Mouse (Mus musculus) brain, embryonic 14.5 days (tissue): ENCODE results near the gene Plekha5.

Experiments used
- CTCF ChIP-seq: fragments of 200-500 bp; IDR thresholded peaks from 2 replicates; pipeline ENCODE4 v1.5.1; 2012; ENCODE audit warnings: inconsistent platforms, mild to moderate bottlenecking, moderate library complexity, borderline replicate concordance; ENCODE audit not compliant: insufficient read depth, insufficient read length; ENCODE audit errors: extremely low read depth
- POLR2A ChIP-seq: fragments of 200-500 bp; IDR thresholded peaks from 2 replicates; pipeline ENCODE4 v1.6.1; 2012; ENCODE audit warnings: mild to moderate bottlenecking, inconsistent platforms, borderline replicate concordance; ENCODE audit not compliant: poor library complexity, insufficient read depth, insufficient read length, severe bottlenecking; ENCODE audit errors: extremely low read depth

DNA sequence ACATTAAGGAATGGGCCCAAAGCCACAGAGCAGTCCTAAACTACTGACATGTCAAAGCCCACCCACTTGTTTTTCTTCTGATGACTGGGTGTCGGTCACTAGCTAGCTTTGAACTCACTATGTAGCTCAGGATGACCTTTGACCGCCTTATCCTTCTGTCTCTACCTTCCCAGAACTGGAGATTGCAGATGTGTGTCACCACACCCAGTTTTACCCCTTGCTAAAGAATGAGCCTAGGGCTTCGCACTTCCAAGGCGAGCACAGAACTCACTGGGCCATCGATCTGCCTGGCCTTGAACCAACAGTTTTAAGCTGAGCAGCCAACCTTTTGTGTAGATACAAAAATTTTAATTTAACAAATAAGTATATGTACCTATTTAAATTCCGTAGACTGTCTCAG is 184.8 kb downstream of the Plekha5 start:
- TF ChIP-seq POLR2A (no peak), CTCF (no peak)
